Mouse (Mus musculus): Measurements from ENCODE around the gene Chst3.
"Not testable (repeated sequence)": the region's sequence is repeated elsewhere in the genome, so short reads cannot be mapped to it uniquely, and the experiment has no call there.

Gene Chst3

GRCm38 (mm10) chr10:60199378-60199777 lies 19.7 kb downstream of the Chst3 start:
- no peak for DNase-seq (ENCODE audit: low spot score in 2 of 2)

DNA sequence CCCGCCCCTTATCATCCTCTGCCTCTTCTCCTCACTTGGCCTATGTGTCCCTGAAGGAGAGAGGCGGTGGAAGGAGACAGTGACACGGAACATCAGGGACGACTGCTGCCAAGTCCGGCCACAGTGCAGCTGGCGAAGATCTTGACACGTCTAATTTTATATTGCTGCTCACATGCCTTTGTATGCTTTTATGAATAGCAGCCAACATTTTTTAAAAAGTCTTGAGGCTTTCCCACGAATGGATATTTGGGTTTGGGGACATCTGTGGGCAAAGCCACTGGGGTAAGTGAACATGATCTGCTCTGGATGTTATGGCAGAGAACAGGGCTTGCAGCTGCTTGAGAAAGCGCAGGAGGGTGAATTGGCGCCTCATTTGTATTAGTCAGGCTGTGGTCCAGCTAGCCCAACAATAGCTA lies 21.6 kb downstream of the Chst3 start:
- no peak for DNase-seq (ENCODE audit: low spot score in 2 of 2)

GRCm38 (mm10) chr10:60196971-60197370 lies 22.1 kb downstream of the Chst3 start:
- DNase-seq (ENCODE audit: low spot score in 2 of 2): no peak

DNA sequence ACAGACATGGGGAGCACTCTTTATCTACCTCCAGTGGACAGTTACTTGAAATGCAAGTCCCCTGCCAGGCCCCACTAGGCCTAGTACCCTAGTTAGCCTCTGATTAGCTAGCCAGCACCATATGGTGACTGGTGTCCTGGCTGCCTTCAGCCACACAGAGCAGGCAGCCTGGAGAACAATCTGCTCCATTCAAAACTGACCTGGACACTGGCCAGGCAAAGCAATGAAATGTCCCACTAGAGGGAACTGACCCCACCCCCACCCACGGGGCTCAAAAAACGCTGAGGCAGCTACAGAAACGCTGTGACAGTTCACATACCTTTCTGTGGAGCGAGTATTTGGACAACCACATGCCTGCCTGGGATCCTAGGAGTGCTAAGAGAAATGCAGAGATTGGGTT lies 24.0 kb downstream of the Chst3 start:
- no peak for DNase-seq (ENCODE audit: low spot score in 2 of 2)

DNA sequence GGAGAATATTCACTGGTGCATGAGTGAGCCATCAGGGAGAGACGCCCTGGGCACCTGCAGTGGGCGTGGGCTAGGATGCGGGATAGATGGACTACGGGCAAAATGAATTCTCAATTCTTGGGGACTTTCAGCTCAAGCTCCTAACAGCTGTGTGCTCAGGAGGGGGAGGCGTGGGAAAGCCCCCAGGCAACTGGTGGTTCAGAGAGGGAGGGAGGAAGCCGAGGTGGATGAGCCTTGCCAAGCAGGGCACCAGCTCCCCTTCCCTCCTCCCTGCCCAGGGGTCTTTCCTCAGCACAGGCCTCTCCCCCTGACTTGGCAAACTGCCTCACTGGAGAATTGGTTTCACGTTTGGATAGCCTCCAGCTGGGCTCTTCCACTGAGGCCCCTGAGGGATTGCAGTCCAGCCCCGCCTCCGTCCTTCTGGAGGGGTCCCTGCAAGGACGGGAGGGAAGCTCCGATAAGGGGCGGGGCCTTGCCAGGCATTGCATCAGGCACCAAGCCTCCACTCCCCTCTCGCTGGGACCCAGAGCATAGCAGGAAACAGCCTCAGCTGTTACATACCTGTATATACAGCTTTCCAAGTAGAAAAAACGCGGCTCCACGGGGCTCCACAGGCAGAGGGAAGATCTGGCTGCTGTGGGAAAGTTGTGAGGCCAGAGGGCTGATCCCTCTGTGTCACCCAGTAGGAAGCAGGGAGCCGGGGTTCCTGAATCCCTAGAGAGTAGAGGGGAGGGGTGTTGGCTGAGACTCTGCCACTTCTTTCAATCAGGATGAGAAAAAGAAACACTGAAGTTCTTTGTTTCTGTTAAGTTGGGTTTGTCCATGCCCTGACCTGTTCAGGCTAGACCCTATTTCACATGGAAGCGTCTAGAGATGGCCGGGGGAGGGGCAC lies 25.3 kb downstream of the Chst3 start:
- DNase-seq (ENCODE audit: low spot score in 2 of 2): peak; percentile 29 to 39

DNA sequence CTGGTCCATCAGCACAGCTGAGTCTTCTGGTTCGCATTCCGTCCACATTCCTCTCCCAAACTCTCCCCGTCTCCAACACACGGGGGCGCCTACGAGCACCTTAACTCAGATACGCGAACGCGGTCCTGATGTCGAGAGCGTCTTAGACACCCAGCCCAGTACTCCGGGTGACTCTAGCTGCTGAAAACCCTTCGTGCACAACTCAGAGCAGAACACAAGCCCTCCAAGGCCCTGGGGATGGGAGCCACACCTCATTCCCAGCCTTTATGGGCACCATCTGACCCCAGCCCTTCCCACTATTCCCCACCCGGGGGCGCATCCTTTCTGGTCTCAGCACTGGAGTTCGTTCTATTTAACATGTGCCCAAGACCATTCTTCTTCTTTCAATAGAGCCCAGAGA lies 27.3 kb downstream of the Chst3 start:
- peak; percentile 51 to 74 for DNase-seq (ENCODE audit: low spot score in 2 of 2)

DNA sequence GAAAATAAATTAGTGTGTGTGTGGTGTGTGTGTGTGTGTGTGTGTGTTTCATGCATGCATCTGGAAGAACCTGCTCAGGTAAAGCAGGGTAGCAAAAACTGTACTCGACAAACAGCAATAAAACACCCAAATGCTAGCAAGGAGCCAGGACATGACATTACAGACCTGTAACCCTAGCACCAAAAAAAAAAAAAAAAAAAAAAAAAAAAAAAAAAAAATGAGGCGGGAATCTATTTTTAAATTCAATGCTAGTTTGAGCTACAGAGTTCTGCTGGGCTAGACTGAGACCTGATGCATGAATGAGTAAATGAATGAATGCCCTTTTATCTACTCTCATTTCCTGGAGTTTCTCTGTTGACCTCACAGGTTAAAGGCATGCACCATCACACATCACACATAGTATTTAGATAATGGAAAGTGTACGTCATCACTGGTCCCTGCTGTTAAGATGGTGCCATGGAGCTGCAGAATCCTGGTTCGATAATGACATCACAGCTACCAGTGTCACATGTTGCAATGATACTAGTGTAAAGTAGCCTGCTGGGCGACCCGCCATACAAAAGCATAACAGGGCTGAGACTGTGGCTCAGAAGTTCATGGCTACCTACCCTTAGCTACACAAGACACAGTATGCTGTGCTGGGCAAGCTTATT lies 29.4 kb downstream of the Chst3 start:
- no peak for DNase-seq (ENCODE audit: low spot score in 2 of 2)

- no peak for DNase-seq (ENCODE audit: low spot score in 2 of 2)
These were observed 32.7 kb downstream of the Chst3 start for GRCm38 (mm10) chr10:60186191-60186945.

- no peak for DNase-seq (ENCODE audit: low spot score in 2 of 2)
These were observed 33.9 kb downstream of the Chst3 start for GRCm38 (mm10) chr10:60185023-60185709.

DNA sequence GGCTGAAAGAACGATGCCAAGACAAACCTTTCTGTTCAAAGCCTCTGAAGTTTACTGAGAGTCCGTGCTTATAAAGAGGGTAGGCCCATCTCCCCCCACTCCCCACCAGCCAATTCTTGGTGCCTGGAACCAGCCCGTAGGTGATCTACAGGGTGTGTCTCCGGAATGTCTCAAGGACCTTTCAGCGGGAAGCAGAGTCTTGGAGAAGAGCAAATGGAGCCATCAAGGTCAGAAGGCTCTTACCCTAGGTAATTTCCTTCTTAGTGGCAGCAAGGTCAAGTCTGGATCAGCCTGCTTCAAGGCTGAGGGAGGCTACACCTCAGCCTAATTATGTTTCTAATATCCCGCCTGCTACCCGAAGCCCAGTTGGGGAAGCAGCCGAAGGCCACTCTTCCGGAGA lies 43.8 kb downstream of the Chst3 start:
- DNase-seq (ENCODE audit: low spot score in 2 of 2): not testable (repeated sequence)

- no peak for DNase-seq (ENCODE audit: low spot score in 2 of 2)
These were observed 44.6 kb downstream of the Chst3 start for GRCm38 (mm10) chr10:60174506-60174905.

- no peak for DNase-seq (ENCODE audit: low spot score in 2 of 2)
These were observed 46.0 kb downstream of the Chst3 start for GRCm38 (mm10) chr10:60173035-60173434.

- DNase-seq (ENCODE audit: low spot score in 2 of 2): no peak
These were observed 46.8 kb downstream of the Chst3 start for GRCm38 (mm10) chr10:60172306-60172705.

DNA sequence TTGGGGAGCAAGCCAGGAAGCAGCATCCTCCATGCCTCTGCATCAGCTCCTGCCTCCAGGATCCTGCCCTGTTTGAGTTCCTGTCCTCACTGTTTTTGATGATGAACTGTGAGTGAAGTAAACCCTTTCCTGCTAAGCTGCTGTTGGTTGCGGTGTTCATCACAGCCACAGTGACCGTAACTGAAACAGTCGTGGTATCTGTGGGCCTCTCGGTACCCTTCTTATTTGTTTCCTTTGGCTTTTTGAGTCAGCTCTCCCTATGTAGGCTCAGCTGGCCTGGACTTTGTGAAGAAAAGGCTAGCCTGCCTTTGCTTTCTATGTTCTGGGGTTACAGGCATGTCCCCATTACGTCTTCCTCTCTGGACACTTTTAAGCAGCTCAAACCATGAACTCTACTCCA lies 47.7 kb downstream of the Chst3 start:
- no peak for DNase-seq (ENCODE audit: low spot score in 2 of 2)

- DNase-seq (ENCODE audit: low spot score in 2 of 2): no peak
These were observed 48.6 kb downstream of the Chst3 start for GRCm38 (mm10) chr10:60170326-60171089.

- no peak for DNase-seq (ENCODE audit: low spot score in 2 of 2)
These were observed 50.1 kb downstream of the Chst3 start for GRCm38 (mm10) chr10:60168960-60169359.

DNA sequence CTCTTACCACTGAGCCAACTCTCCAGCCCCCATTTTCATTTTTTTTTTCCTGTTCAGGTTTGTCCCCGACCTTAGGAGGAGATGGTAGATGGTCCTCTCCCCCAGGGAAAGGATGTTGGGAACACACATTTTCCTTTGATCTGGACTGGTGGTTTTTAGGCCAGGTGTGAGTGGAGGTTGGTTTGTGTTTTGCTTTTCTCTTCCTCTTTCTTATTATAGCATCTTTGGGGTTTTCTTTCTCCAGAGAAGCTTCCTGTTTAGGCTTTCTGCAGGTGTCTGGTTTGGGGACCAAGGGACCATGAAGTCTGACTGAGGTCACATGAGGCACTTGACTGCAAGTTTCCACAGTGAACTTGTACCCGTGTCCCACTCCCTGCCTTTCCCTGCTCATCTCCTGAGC lies 50.8 kb downstream of the Chst3 start:
- DNase-seq (ENCODE audit: low spot score in 2 of 2): peak; percentile 41 to 45

DNA sequence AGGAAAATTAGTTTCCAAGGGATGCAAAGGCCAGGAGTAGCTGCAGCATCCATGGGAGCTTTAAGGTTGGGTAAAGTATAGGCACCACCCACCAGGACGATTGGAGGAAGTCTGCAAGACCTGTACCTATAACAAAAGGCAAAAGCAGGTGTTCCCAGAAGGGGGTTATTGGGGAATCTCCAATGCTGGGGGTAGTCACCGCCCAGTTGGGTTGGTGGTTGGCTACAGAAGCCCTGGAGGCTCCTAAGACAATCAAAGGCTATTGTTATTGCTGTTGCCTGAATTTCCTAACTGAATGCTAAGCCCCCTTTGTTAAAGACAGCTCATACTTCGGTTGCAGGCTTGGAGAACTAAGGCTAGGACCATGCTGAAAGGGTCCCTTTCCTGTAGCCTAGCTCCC lies 53.0 kb downstream of the Chst3 start:
- no peak for DNase-seq (ENCODE audit: low spot score in 2 of 2)

GRCm38 (mm10) chr10:60164869-60165268 lies 54.2 kb downstream of the Chst3 start:
- DNase-seq (ENCODE audit: low spot score in 2 of 2): no peak

DNA sequence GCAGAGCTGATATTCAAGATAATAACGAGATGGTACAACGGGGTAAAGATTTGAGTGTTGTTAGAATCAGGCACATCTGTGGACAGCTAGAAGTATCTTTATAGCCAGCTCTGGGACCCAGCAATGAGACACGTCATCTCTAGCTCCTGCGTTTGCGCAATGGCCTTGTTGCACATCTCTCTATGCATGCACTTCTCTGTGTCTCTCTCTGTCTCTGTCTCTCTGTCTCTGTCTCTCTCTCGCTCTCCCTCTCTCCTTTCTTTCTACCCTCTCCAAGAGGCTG lies 56.1 kb downstream of the Chst3 start:
- no peak for DNase-seq (ENCODE audit: low spot score in 2 of 2)
